Mouse (Mus musculus): ENCODE data around the gene Bnip1.

Gene Bnip1

DNA sequence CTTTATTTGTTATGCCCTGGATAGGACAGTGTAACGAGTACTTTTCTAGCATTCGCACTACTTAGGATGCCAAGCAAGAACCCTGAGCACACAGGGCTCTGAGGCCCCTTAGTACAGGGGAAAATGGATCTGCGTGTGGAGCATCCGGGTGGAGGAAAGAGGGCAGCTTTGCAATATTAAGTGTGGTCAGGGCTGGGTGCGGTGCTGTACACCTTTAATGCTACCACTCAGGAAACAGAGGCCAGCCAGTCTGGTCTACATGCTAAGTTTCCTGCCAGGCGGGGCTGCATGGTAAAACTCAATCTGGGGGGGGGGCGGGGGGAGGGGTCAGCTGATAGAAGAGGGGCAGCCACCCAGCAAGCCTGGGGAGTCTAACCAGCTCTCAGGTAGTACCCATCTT is 14.5 kb downstream of the Bnip1 start:
- no peak for DNase-seq

DNA sequence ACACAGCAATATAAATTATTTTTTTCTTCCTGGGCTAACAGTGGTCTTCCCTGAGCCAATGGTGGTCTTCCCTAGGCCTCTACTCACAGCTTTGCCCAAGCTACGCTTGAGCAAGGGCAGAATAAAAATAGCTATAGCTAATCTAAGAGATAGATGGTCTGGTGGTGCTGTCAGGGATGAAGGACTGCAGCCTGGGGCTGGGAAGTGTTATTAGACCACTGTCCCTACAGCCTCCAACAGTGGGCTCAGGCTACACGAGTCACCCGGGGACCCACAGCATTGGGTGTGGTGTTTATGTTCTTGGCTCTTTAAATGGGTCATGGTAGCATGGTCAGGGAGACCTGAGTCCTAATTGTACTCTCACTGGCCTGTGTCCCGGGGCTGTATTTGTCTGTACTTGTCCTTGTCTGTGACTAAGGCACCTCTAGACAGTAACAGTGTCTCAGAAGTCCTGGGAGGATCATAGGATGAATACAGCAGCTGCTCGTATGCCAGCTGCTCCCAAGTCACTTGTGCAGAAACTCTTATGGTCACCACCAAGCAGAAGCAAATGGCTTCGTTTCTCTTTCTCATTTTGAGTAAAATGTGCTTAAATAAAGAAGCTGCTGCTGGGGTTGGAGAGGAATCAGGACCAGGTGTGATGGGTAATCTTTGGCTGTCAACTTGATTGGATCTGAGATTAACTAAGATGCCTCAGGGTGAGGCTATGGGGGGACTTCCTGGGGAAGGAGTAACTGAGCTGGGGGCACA is 16.7 kb downstream of the Bnip1 start:
- DNase-seq, result no peak

DNA sequence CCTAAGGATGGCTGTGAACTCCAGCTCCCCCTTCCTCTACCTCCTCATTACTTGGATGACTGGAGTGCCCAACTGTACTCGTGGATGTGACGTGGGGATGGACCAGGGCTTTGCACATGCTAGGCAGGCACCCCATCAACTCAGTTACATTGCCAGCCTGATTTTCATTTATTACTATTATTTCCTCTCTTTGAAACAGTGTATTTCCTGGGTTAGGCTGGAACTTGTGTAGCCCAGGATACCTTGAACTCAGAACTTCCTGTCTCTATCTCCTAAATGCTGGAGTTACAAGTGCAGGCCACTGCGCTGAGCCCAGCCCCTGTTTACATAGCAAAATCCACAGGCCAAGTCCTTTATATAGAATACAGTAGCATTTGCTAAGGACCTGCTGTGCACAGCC is 22.0 kb downstream of the Bnip1 start:
- DNase-seq, result no peak

DNA sequence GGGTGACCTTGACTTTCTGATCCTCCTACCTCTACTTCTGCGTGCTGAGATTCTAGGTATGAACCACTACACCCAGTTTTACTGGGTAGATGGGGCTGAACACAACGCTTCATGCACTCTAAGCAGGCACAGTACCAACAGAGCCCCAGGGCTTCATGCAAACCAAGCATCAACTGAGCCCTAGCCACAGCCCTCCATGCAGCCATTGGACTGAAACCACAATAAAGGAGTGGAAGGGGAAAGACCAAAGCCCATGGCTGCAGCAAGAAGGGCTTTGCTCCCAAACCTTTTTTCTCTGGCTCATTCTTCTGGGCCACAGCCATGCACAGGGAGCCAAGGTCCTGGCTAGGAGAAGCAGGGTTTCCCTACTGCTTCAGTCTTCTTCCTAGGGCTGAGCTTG is 31.7 kb downstream of the Bnip1 start:
- no peak for DNase-seq

DNA sequence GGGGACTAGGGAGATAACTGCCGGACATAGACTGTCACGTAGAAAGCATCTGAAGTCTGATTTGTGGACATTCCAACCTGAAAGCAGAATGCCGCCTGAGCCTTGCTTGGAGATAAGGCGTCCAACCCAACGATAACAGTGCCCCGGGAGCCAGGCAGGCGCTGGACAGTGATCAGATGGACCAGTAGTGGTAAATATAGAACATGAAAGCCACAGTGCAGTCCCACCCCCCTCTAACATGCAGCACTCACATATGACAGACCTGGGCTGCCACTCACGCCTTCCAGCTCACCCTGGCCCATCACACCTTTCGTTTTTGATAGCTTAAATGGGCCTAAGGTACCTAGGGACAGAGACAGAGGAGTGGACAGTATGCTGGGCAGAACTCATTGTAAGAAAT is 32.6 kb downstream of the Bnip1 start:
- no peak for DNase-seq

DNA sequence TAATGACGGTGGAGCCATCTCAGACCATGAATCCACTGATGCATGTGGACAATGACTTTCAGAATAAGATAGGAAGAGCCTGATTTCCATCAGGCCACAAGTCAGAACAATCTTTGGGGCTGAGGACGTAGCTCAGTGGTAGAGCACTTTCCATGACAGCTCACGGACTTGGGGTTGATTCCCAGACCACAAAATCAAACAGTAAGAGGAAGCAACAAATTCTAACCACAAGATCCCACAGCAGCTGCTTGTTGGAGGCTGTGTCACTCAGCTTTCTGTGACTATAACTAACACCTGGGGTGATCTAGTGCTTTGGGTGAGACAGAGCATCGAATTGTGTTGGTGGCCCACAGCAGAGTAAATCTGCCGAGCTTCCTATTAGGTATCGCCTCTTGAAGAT is 35.9 kb downstream of the Bnip1 start:
- DNase-seq, result no peak

DNA sequence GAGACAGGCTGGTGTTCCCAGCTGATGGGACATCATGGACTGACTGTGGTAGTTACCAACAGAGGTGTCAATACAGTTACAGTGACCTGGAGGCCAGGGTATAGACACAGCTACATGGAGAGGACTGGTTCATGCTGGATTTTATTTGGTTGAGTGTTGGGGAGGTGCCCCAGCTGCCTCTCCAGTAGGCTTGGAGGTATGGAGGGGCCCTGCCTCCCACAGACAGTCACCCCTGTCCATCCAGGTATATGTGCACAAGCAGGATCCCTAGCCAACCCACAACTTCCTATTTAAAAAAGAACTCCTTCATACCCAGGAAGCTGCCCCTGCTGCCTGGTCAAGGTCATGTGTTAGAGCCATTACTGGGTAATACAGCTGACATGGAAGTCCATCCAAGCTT is 36.9 kb downstream of the Bnip1 start:
- no peak for DNase-seq

DNA sequence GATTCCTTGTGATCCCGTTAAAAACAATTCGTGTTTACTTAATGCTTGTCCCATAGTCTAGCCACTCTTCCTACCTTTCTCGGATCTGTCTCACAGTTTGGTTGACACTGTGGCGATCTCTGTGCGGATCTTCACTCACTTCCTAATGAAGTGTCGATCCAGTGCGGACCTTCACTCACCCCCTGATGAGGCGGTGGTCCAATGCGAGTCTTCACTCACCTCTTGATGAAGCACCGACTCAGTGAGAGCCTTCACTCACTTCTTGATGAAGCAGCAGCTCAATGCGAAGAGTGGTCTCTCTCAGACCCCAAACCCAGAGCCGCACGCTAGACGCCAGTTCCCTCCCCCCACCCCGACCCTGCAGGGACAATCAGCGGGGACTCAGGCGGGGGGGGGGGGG is 45.3 kb downstream of the Bnip1 start:
- no peak for DNase-seq

DNA sequence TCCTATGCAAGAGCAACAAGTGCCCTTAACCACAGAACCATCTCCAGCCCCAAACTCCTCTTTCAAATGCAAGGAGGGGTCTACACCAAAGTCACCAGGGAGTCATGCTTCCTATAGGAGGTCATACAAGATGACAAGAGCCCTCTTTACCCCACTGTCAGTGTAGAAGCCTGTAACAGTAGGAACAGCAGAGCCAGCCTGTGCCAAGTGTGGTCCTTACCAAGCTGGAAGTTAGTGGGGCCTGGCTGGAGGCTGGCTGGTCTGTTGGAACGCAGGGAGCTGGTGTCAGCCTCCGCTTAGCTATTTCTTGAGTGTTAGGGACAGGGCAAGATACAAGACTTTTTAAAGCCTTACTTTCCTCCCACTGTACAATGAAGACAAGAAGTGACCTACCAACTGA is 52.9 kb downstream of the Bnip1 start:
- DNase-seq, result no peak

DNA sequence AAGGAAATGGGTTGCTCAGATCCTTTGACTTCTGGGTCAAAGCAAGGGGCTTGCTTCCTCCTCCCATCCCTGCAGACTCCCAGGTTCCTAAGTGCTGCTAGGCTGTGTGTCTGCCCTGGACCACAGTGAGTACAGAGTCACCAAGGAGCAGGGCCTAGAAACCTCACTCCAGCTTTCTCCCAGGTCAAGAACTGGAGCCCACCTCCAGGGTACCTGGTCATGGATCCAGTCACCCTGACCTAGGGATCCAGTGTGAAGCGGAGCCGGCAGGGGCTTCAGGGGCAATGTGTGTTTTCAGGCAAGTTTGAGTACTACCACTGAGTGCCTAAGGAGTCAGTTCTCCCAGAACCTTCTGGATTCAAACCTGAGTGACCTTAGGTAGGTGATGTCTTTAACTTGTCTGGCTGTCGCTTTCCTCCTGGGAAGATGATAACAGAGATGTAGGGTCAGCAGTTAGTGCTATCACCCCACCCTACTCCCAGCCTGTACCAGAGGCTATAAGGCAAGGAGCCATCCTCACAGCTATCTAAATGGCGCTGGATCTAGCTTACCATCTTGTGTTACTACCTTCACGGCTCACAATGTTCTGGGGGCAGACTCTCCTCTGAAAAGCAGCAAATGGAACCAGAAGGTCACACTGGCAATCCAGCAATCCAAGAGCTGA is 53.6 kb downstream of the Bnip1 start:
- DNase-seq, result no peak

DNA sequence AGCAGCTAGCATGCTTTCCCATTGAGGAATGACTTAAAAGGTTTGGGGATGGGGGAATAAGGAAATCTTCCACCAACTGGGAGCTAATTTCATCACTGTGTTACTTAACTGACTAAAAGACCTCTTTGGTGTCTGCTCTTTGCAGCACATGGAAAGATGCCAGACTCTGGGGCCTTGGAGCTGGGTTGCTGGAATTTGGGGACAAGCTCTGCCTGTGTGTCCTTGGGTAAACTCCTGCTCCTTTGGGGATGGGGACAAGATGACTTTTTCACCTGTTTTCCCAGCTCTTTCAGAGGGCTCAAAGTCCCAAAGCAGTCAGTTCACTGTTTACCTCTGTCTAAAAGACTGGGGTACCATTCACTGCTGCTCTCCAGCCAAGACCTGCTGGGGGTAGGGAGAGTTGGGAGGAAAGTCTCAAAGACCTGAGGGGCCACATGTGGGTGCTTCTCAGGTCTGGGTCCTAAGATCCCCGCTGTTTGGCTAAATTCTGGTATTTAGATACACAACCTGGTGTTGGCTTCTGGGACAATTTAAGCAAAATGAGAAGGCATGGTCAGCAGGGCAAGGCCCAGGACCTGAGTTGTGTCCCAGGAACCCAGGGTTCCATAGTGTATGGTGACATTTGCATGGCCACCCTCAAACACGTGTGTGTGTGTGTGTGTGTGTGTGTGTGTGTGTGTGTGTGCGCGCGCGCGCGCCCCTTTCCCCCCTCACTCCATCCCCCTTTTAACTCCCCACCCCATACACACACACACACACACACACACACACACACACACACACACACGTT is 54.3 kb downstream of the Bnip1 start:
- DNase-seq, result no peak

DNA sequence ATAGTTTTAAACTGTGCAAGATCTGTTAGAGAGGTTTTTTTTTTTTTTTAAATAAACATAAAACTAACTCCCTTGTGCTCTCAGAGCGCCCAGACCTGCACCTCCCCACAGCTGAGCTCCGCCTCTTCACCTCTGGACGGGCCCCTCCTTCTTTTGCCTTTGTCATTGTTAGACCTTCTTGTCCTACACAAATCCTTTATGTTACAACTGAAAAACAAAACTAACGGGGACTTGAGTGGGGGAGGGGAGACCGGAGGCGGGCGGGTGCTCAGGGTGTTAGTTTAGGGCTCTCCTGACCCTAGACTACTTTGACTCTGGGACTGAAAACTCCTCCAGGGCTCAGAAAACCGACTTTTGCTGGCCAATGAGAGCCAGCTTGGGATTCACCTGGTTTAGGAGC is 55.1 kb downstream of the Bnip1 start:
- DNase-seq, result no peak

DNA sequence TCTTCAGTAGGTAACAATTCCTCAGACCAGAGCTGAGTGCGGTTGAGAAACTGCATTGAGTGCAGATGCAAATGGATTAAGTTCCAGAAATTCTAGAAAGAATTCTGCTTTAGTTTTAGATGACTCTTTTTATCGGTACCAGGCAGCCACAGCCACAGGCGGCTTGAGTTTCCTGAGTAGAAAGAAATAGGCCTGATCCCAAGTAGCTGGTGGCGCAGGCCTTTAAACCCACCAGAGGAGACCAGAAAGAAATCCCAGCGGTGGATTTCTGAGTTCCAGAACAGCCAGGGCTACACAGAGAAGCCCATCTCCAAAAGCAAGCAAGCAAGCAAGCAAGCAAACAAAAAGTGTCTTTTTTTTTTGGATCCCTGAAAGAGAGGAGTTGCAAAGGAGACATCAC is 55.5 kb downstream of the Bnip1 start:
- DNase-seq, result no peak

DNA sequence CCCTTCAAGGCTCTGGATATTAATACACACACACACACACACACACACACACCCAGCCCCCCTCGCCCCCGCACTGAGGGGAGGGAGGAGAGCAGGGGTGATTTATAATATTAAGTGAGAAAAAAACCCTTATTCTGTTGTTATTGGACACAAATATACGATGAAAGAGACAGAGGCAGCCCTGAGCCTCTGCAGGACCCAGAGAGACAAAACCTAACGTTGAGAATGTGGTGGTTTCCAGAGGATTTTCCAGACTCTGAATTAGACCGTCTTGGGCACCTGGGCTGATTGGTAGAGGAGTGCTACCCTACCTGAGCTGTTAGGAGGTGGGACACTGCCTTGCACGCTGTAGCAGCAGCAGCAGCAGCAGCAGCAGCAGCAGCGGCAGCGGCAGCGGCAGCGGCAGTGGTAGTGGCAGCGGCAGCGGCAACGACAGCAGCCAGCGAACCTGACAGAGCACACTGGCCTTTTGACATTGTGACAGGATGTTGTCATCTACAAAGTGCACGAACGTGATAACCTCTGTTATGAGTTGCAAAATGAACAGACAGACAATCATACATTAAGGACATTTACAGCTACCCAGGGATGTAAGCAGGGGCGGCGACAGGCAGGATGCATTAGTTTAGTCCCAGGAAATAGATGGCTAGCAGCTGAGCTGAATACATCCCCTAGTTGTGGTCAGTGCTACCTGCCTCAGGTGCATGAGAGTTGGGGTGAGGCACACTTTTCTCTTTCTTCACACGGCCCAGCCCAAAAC is 56.1 kb downstream of the Bnip1 start:
- DNase-seq, result no peak

DNA sequence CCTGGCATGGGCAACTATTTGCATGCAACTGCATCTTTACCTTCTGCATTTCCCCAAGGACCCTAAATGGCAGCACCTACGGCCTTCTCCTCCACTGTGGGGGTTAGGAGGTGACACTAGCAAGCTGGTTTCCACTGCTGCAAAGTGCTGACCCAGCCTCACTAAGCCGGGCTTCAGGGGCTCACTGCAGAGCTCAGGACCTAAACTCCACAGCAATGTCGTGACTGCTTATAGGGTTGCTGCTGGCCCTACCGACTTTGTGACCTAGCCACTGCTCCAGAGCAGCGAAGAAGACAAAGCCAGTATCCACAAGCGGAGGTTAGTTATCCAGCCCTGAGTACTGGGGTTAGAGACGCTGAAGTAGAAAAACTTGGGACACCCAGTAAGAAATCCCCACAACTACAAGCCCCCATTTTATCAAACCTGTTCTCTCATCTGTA is 56.7 kb downstream of the Bnip1 start:
- no peak for DNase-seq

DNA sequence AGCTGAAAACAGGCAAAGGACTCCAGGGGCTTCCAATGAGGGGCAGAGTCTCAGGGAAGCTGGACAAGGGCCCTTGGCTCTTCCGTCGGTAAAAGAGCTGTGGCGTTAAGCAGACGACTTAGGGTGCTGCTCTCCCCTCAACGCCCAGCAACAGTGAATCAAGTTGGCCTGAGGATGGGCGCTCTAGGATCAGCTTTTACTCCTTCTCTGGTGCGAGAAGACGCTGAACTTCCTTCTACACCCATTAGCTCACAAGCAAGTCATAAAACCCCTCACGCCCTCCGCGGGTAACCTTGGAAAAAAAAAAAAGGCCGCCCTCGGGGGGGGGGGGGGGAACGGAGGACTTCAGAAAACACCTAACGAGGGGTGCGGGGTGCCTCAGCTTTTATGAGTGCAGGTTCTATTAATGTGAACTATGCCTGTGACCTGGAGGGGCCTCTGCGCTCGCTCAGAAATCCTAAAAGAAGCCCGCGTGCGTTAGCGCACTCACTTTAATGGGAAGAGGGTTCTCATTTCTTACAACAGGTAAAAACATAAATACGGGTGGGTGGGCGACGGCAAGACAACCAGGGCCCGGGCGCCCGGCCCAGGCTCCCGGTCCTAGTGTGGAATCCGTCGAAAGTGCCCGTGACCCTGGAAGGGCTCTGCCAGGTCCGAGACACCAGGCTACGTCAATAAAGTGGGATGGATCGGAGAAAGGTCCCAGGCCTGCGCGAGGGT is 57.5 kb downstream of the Bnip1 start:
- no peak for DNase-seq

DNA sequence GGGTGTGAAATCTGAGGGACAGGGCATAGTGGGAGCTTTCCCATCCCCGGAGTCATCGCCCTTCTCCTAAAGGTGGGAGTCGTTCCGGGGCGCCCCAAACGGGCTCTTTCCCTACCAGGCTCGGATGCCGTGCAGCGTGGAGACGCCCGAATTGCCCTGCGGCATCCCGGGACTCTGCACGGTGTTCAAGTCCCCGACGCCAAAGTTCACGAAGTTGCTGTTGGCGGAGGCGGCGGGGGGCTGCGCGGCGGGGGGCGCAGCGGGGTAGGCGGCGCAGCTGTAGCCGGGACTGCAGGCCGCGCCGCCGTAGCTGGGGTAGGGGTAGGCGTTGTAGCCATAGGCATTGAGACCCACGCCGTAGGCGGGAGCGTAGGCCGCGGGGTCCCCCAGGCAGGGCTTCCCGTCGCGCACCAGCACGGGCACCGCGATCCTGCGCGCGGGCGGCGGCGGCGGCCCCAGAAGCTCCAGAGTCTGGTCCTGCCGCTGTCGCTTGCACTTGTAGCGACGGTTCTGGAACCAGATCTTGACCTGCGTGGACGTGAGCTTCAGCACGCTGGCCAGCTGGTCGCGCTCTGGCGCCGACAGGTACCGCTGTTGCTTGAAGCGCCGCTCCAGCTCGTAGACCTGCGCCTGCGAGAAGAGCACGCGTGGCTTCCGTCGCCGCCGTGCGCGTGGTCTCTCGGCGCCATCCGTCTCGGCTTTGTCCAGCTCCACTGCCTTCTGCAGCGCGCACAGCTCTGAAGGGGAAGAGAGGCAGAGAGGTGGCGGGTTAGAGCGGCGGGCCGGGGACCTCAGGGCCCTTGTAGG is 58.2 kb downstream of the Bnip1 start:
- DNase-seq, result no peak

DNA sequence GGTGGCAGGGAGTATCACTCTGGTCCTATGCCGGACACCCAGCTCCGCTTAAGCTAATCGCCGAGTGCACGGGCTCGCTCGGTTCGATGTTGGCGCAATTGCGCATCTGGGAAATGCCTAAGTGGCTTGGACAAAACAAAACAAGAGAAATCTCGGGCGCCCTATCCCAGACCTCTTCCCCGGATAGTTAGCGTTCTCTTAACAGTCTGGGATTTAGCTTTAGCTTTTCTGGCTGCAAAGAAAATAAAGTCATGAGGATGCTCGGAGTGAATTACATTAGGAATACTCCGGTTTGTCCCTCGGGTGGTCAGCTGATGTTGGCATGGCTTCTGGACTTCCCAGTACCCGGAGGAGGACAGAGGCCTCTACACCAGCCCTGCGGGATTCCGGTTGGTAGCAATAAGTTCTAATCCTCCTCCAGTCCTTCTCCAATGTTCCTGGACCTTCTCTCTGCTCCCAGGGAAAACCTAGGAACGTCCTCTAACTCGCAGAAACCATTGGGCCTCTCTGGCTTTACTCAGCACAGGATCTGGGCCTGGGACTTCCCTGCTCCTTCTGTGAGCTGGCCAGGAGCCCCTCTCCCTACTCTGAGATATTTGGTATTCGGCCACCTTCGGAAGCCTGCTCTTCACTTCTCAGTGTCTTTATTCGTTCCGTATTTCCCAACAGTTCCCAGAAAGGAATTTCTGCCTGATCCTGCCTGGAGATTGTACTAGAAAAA is 59.0 kb downstream of the Bnip1 start:
- DNase-seq, result no peak

DNA sequence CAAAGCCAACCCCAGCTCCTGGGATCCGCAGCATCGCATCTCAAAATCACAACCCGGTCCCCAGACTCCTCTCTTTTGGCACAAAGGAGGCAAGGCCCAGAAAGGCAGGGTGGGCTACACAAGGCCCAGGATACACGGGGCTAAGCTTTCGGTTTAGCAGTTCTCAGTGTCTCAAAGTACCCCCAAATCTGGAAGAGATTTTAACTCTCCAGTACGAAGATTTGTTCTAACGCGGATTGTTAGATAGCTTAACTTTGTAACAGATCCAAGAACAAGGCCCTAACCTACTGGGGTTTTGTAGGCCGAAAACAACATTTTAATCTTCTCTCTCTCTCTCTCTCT is 59.5 kb downstream of the Bnip1 start:
- DNase-seq, result no peak

DNA sequence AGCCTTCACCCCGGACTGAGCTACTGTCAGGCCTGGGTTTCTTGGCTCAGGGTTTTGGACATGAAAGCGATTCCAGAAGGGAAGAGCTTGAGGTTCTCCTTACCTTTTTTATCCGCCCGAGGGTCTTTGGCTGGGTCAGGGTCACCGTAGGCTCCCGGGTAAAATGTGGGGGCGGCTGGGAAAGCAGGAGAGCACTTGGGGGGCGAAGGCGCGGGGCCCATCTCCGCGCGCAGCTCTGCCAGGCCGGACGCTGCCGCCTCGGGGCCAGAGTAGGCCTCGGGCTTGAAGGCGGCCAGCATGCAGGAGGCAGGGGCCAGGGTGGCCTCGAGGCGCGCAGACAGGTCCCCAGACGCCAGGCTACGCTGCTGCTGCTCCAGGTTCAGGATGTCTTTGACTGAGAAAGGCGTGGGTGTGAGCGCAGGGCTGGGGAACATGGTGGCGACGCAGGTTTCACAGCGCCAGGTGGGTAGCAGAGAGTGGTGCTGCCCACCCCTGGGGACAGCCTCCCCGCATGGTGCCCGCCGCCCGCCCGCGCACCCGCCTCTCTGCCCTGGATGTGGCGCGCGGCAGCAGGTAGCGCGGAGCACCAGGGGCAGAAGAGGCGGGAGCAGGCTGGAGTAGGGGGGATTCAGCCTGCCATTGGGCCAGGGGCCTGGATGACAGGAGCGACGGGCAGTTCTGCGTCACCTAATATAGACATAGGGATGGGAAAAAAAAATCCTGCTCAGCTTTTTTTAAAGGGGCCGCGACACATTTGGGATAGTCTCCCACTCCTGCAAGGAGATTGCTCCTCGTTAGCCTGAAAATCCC is 60.3 kb downstream of the Bnip1 start:
- no peak for DNase-seq
